Mouse (Mus musculus) stomach, postnatal 0 days (tissue): ENCODE measurements at regions not wholly inside any gene's neighbourhood (a gene's known extent, or its start where the extent isn't known, plus 50 kb on each side); places are given as distances from the start of the nearest gene placed in this dataset.

Experiments
- CTCF ChIP-seq: IDR thresholded peaks from 2 replicates; pipeline ENCODE4 v1.5.1; 2016; ENCODE audit warnings: antibody characterized with exemption, low read depth, mild to moderate bottlenecking, moderate library complexity
- EP300 ChIP-seq: optimal IDR thresholded peaks from 2 replicates; pipeline ENCODE3; 2016; ENCODE audit warnings: antibody characterized with exemption

- TF ChIP-seq CTCF, result no peak
- no peak for TF ChIP-seq EP300
These were observed 82.4 kb upstream of the Ccdc54 start for GRCm38 (mm10) chr16:50673339-50673738.
